Mouse (Mus musculus): Measurements from ENCODE around the gene Hist1h3f. TPM values are rescaled to one million over a fixed set of nuclear protein-coding genes. Genes with fewer than 3 reads are reported as not detected.
A peak's percentile ranks its signal among the peaks of the same experiment; 100 is the strongest.

Gene Hist1h3f
- polyA plus RNA-seq, 1 experiment from 2014 or later, result 0.71 TPM

- H3K27me3 ChIP-seq (replicated peaks; ENCODE audit: control insufficient read depth, insufficient read depth, low read length), result no peaks in the 10 kb centered on the region
- ATAC-seq (ENCODE audit: low read depth) (no peak), DNase-seq (ENCODE audit: low spot score) (peak; percentile 86)
- no peaks in the 10 kb centered on the region for H3K9me3 ChIP-seq (ENCODE audit: control insufficient read depth, low read length)
- H3K4me3 ChIP-seq (ENCODE audit: low read depth, low read length), result no peak overlapping the region
- H3K4me2 ChIP-seq (ENCODE audit: low read depth, low read length), result no peak overlapping the region
- H3K27ac ChIP-seq (replicated peaks; ENCODE audit: low read depth, low read length), result no peak overlapping the region
- H3K9ac ChIP-seq (ENCODE audit: low read depth, low read length), result no peak overlapping the region
- 12% methylated on average over 5 of the region's 5 CpGs for WGBS
- peaks cover 7% of the 10 kb centered on the region; the same call in 1 of the 2 replicates for H3K4me1 ChIP-seq (ENCODE audit: control insufficient read depth, insufficient read depth, low read length)
- H3K36me3 ChIP-seq (ENCODE audit: control insufficient read depth, insufficient read depth, low read length), result no peaks in the 10 kb centered on the region
These were observed 19.2 kb upstream of the Hist1h3f start for GRCm38 (mm10) chr13:23524654-23525053.

GRCm38 (mm10) chr13:23525901-23526300 is 18.0 kb upstream of the Hist1h3f start:
- peak overlapping the region; percentile 55 for H3K4me2 ChIP-seq (ENCODE audit: low read depth, low read length)
- H3K4me3 ChIP-seq (ENCODE audit: low read depth, low read length), result peak overlapping the region; percentile 41
- peak overlapping the region; percentile 38; the same call in 1 of the 2 replicates for H3K9ac ChIP-seq (ENCODE audit: low read depth, low read length)
- ATAC-seq (ENCODE audit: low read depth) (no peak), DNase-seq (ENCODE audit: low spot score) (no peak)
- no peaks in the 10 kb centered on the region for H3K27me3 ChIP-seq (replicated peaks; ENCODE audit: control insufficient read depth, insufficient read depth, low read length)
- peaks cover 7% of the 10 kb centered on the region; the same call in 1 of the 2 replicates for H3K4me1 ChIP-seq (ENCODE audit: control insufficient read depth, insufficient read depth, low read length)
- no peaks in the 10 kb centered on the region for H3K36me3 ChIP-seq (ENCODE audit: control insufficient read depth, insufficient read depth, low read length)
- no peaks in the 10 kb centered on the region for H3K9me3 ChIP-seq (ENCODE audit: control insufficient read depth, low read length)
- 2% methylated on average over 10 of the region's 10 CpGs for WGBS
- no peak overlapping the region for H3K27ac ChIP-seq (replicated peaks; ENCODE audit: low read depth, low read length)

DNA sequence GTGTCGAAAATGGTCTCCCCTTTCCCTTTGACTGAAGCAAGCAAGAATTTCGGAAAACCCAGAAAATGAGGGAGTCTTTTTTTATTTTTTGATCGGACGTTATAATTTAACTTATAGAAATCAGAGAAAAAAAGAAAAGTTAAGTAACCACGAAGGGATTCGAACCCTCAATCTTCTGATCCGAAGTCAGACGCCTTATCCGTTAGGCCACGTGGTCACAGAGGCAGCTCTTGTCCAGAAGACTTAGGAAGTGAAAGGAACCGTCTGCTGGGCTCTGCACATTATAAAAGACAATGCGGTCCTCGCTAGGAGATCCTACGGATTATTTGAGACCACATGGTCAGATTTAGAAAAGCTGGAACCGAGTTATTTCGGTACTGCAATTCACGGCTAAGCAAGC is 17.5 kb upstream of the Hist1h3f start:
- Histone ChIP-seq H3K27ac (replicated peaks; ENCODE audit: low read depth, low read length) (peak overlapping the region; percentile 66; the same call in 1 of the 2 replicates), H3K4me2 (ENCODE audit: low read depth, low read length) (peak overlapping the region; percentile 55), H3K4me3 (ENCODE audit: low read depth, low read length) (peak overlapping the region; percentile 41), H3K36me3 (ENCODE audit: control insufficient read depth, insufficient read depth, low read length) (no peaks in the 10 kb centered on the region), H3K9me3 (ENCODE audit: control insufficient read depth, low read length) (no peaks in the 10 kb centered on the region), H3K27me3 (replicated peaks; ENCODE audit: control insufficient read depth, insufficient read depth, low read length) (no peaks in the 10 kb centered on the region), H3K4me1 (ENCODE audit: control insufficient read depth, insufficient read depth, low read length) (peaks cover 7% of the 10 kb centered on the region; the same call in 1 of the 2 replicates), H3K9ac (ENCODE audit: low read depth, low read length) (peak overlapping the region; percentile 52)
- under 1% methylated on average over 17 of the region's 17 CpGs for WGBS
- DNase-seq (ENCODE audit: low spot score) (peak; percentile 94), ATAC-seq (ENCODE audit: low read depth) (peak; percentile 53; the same call in 1 of the 2 replicates)

DNA sequence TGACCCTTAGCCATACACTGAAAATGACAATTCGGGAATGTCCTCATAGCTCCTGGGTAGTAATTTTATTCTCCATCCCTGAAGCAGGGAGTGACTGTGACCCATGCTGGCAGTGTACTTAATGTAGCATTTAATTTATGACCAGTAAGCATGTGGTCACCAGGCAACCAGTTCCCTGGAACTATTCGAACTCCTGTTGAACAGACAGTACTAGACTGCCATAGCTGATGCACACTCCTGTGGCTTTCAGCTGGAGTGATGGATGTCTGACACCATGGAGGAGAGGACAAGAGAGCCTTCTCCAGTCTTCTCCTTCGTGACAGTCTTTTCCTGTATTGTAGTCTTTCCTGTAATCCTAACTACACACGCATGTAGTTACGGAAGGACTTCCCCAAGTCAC is 14.8 kb upstream of the Hist1h3f start:
- no peak overlapping the region for H3K4me3 ChIP-seq (ENCODE audit: low read depth, low read length)
- peaks cover 21% of the 10 kb centered on the region for H3K4me1 ChIP-seq (ENCODE audit: control insufficient read depth, insufficient read depth, low read length)
- 75% methylated on average over 5 of the region's 5 CpGs for WGBS
- peak overlapping the region; percentile 78 for H3K4me2 ChIP-seq (ENCODE audit: low read depth, low read length)
- H3K36me3 ChIP-seq (ENCODE audit: control insufficient read depth, insufficient read depth, low read length), result no peaks in the 10 kb centered on the region
- no peak overlapping the region for H3K27ac ChIP-seq (replicated peaks; ENCODE audit: low read depth, low read length)
- DNase-seq (ENCODE audit: low spot score), result no peak
- H3K9me3 ChIP-seq (ENCODE audit: control insufficient read depth, low read length), result no peaks in the 10 kb centered on the region
- ATAC-seq (ENCODE audit: low read depth), result no peak
- no peaks in the 10 kb centered on the region for H3K27me3 ChIP-seq (replicated peaks; ENCODE audit: control insufficient read depth, insufficient read depth, low read length)
- 0 out of 2 replicates have a peak overlapping the region, but pooled peaks have one; percentile 2 for H3K9ac ChIP-seq (ENCODE audit: low read depth, low read length)

GRCm38 (mm10) chr13:23529480-23530165 is 14.2 kb upstream of the Hist1h3f start:
- H3K36me3 ChIP-seq (ENCODE audit: control insufficient read depth, insufficient read depth, low read length), result no peaks in the 10 kb centered on the region
- peak overlapping the region; percentile 78 for H3K4me2 ChIP-seq (ENCODE audit: low read depth, low read length)
- ATAC-seq (ENCODE audit: low read depth), result no peak
- WGBS, result 25% methylated on average over 2 of the region's 2 CpGs
- peak overlapping the region; percentile 56 for H3K4me3 ChIP-seq (ENCODE audit: low read depth, low read length)
- H3K9ac ChIP-seq (ENCODE audit: low read depth, low read length), result peak overlapping the region; percentile 79
- H3K27me3 ChIP-seq (replicated peaks; ENCODE audit: control insufficient read depth, insufficient read depth, low read length), result no peaks in the 10 kb centered on the region
- H3K9me3 ChIP-seq (ENCODE audit: control insufficient read depth, low read length), result no peaks in the 10 kb centered on the region
- H3K27ac ChIP-seq (replicated peaks; ENCODE audit: low read depth, low read length), result peak overlapping the region; percentile 99
- peaks cover 21% of the 10 kb centered on the region for H3K4me1 ChIP-seq (ENCODE audit: control insufficient read depth, insufficient read depth, low read length)
- no peak for DNase-seq (ENCODE audit: low spot score)

DNA sequence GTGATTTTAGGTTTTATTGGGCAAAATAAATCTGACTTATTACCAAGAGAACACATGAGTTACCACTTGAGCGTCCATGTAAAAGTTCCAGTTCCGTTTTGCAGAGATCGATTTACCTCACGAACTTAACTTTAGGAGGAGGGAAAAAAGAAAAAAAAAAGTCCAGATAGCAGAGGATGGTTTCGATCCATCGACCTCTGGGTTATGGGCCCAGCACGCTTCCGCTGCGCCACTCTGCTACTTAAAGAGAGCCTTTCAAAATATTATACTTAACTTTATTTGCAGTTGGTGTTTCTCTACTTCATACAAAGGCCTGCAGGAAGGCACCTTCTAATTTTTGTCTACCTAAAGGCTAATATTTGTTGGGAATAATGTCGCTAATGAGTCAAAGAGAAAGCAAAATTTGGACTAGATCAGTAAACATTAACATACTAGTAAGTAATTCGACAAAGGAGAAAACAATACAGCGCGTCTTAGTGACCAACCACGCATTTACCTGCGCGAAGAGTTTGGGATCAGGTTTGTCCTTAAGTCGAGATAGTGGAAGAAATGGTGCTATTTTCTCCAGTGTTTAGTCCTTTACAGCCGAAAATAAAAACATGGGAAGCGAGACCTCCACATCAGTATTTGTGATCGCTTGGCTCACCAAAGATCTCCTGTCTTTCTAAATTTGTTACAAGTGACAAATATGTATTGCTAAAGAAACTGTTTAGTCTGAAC is 13.5 kb upstream of the Hist1h3f start:
- Histone ChIP-seq H3K9ac (ENCODE audit: low read depth, low read length) (peak overlapping the region; percentile 79), H3K27ac (replicated peaks; ENCODE audit: low read depth, low read length) (peak overlapping the region; percentile 99), H3K36me3 (ENCODE audit: control insufficient read depth, insufficient read depth, low read length) (no peaks in the 10 kb centered on the region), H3K4me3 (ENCODE audit: low read depth, low read length) (peak overlapping the region; percentile 56), H3K9me3 (ENCODE audit: control insufficient read depth, low read length) (no peaks in the 10 kb centered on the region), H3K4me1 (ENCODE audit: control insufficient read depth, insufficient read depth, low read length) (peaks cover 21% of the 10 kb centered on the region), H3K27me3 (replicated peaks; ENCODE audit: control insufficient read depth, insufficient read depth, low read length) (no peaks in the 10 kb centered on the region), H3K4me2 (ENCODE audit: low read depth, low read length) (peak overlapping the region; percentile 78)
- ATAC-seq (ENCODE audit: low read depth) (no peak), DNase-seq (ENCODE audit: low spot score) (peak; percentile 68)
- WGBS, result under 1% methylated on average over 20 of the region's 20 CpGs

GRCm38 (mm10) chr13:23530901-23531875 is 12.7 kb upstream of the Hist1h3f start, which contains the start of gene Hist1h4h:
Hist1h4h (plus strand) TSS chr13:23531050.
- no peaks in the 10 kb centered on the region for H3K9me3 ChIP-seq (ENCODE audit: control insufficient read depth, low read length)
- H3K27me3 ChIP-seq (replicated peaks; ENCODE audit: control insufficient read depth, insufficient read depth, low read length), result no peaks in the 10 kb centered on the region
- ATAC-seq (ENCODE audit: low read depth) (peak; percentile 84), DNase-seq (ENCODE audit: low spot score) (peak; percentile 98)
- H3K4me1 ChIP-seq (ENCODE audit: control insufficient read depth, insufficient read depth, low read length), result peaks cover 23% of the 10 kb centered on the region
- peak within 1 kb of the TSS; percentile 99 for H3K27ac ChIP-seq (replicated peaks; ENCODE audit: low read depth, low read length)
- under 1% methylated on average over 43 of the region's 70 CpGs for WGBS
- peak within 1 kb of the TSS; percentile 56 for H3K4me3 ChIP-seq (ENCODE audit: low read depth, low read length)
- H3K9ac ChIP-seq (ENCODE audit: low read depth, low read length), result peak within 1 kb of the TSS; percentile 79
- H3K4me2 ChIP-seq (ENCODE audit: low read depth, low read length), result peak within 1 kb of the TSS; percentile 78
- H3K36me3 ChIP-seq (ENCODE audit: control insufficient read depth, insufficient read depth, low read length), result no peaks in the 10 kb centered on the region

Measured in embryonic facial prominence, embryonic 14.5 days (tissue).